ENCODE assay signal across 22 mouse cellular contexts in genomic region chr11:120109558-120110210, GRCm38 (mm10). TPM values are rescaled to one million over a fixed set of nuclear protein-coding genes. Genes with fewer than 3 reads are reported as not detected.
DNase-seq lines count a peak whose midpoint lies in the region; ATAC-seq and TF ChIP-seq lines count a peak whose summit lies in the region.
"Had no signal": no experiment of that assay in that cellular context is flagged by ENCODE, and none has a peak within 500 bp of the region (broad histone marks: within the 10 kb centered on the region; RNA-seq: fewer than 3 reads in every experiment).

No protein-coding gene starts in this region.

- no peak overlapping the region for H3K4me3 ChIP-seq in hindbrain, embryonic 16.5 days (ENCODE audit: low read length)
- H3K4me3 ChIP-seq in hindbrain, embryonic 10.5 days = no peak overlapping the region
- H3K4me3 ChIP-seq in kidney, postnatal 0 days (replicated peaks; ENCODE audit: low read depth, low read length) = no peak overlapping the region
- H3K4me3 ChIP-seq in kidney, embryonic 14.5 days (ENCODE audit: low read length) = no peak overlapping the region
- H3K4me3 ChIP-seq in limb, embryonic 13.5 days = no peak overlapping the region
- H3K4me3 ChIP-seq: forebrain, embryonic 12.5 days; layer of hippocampus, adult 2 months; neural tube, embryonic 12.5 days had no signal

- 61% methylated on average over 14 of the region's 14 CpGs for WGBS in hindbrain, embryonic 16.5 days
- 73% methylated on average over 14 of the region's 14 CpGs for WGBS in hindbrain, embryonic 10.5 days
- WGBS in kidney, postnatal 0 days = 68% methylated on average over 14 of the region's 14 CpGs
- WGBS in kidney, embryonic 14.5 days = 72% methylated on average over 14 of the region's 14 CpGs
- 46% methylated on average over 14 of the region's 14 CpGs for WGBS in limb, embryonic 13.5 days

- peaks cover 14% of the 10 kb centered on the region for H3K36me3 ChIP-seq in hindbrain, embryonic 16.5 days (ENCODE audit: control insufficient read depth, insufficient read depth, low read length)
- H3K36me3 ChIP-seq in hindbrain, embryonic 10.5 days = peaks cover 89% of the 10 kb centered on the region
- peaks cover 25% of the 10 kb centered on the region for H3K36me3 ChIP-seq in kidney, postnatal 0 days (ENCODE audit: insufficient read depth, low read length)
- H3K36me3 ChIP-seq in kidney, embryonic 14.5 days (ENCODE audit: control insufficient read depth, insufficient read depth, low read length) = peaks cover 49% of the 10 kb centered on the region
- peaks cover 61% of the 10 kb centered on the region for H3K36me3 ChIP-seq in limb, embryonic 13.5 days

- no peak for DNase-seq in hindbrain, embryonic 10.5 days (ENCODE audit: low spot score)
- DNase-seq in kidney, postnatal 0 days (ENCODE audit: low spot score) = peak; percentile 11
- DNase-seq in ES-CJ7 (ENCODE audit: low read depth, low spot score) = peak; percentile 52
- DNase-seq in spleen, adult 12 weeks (ENCODE audit: low spot score) = no peak
- DNase-seq: adrenal gland, adult 2 months; cerebellum, adult 9-11 months; gastrocnemius, postnatal 10 days; heart, adult 18-20 months; heart, postnatal 36 days; layer of hippocampus, postnatal 36 days; lung, adult 18-20 months; lung, postnatal 14 days; right cerebral cortex, postnatal 14 days; thymus, postnatal 4 days had no signal

- 0 out of 2 replicates have a peak, but pooled peaks have one; percentile 41 for ATAC-seq in hindbrain, embryonic 16.5 days
- ATAC-seq in kidney, postnatal 0 days (replicated peaks; ENCODE audit: low FRiP score, low read depth) = peak; percentile 18; the same call in 1 of the 2 replicates
- no peak; the same call in 1 of the 2 replicates for ATAC-seq in kidney, embryonic 14.5 days (ENCODE audit: low FRiP score, low TSS enrichment)
- ATAC-seq in limb, embryonic 13.5 days (ENCODE audit: low FRiP score, low read depth) = peak; percentile 26; the same call in 1 of the 2 replicates
- ATAC-seq: inflammation-experienced regulatory T-cells, adult 6 months had no signal

- H3K27ac ChIP-seq in hindbrain, embryonic 16.5 days (ENCODE audit: low read depth, low read length) = no peak overlapping the region
- no peak overlapping the region for H3K27ac ChIP-seq in hindbrain, embryonic 10.5 days
- no peak overlapping the region for H3K27ac ChIP-seq in kidney, postnatal 0 days
- no peak overlapping the region for H3K27ac ChIP-seq in kidney, embryonic 14.5 days (ENCODE audit: low read depth, low read length)
- no peak overlapping the region for H3K27ac ChIP-seq in limb, embryonic 13.5 days
- H3K27ac ChIP-seq: forebrain, embryonic 12.5 days; layer of hippocampus, adult 2 months; neural tube, embryonic 12.5 days had no signal

- no peak for TF ChIP-seq CTCF in kidney, postnatal 0 days (IDR thresholded peaks at IDR 0.05; ENCODE audit: low read depth)

- peaks cover 6% of the 10 kb centered on the region; the same call in 1 of the 2 replicates for H3K4me1 ChIP-seq in hindbrain, embryonic 16.5 days (ENCODE audit: control insufficient read depth, insufficient read depth, low read depth, low read length)
- H3K4me1 ChIP-seq in hindbrain, embryonic 10.5 days (replicated peaks) = peaks cover 17% of the 10 kb centered on the region; the same call in 1 of the 2 replicates
- peaks cover 3% of the 10 kb centered on the region; the same call in 1 of the 2 replicates for H3K4me1 ChIP-seq in kidney, postnatal 0 days (replicated peaks; ENCODE audit: insufficient read depth, low read length)
- no peaks in the 10 kb centered on the region for H3K4me1 ChIP-seq in kidney, embryonic 14.5 days (ENCODE audit: control insufficient read depth, insufficient read depth, low read length)
- peaks cover 28% of the 10 kb centered on the region for H3K4me1 ChIP-seq in limb, embryonic 13.5 days
- H3K4me1 ChIP-seq: forebrain, embryonic 12.5 days; neural tube, embryonic 12.5 days had no signal

- H3K9ac ChIP-seq in hindbrain, embryonic 16.5 days (ENCODE audit: low read depth, low read length) = no peak overlapping the region; the same call in 1 of the 2 replicates
- no peak overlapping the region for H3K9ac ChIP-seq in kidney, postnatal 0 days (ENCODE audit: low read depth, low read length)
- H3K9ac ChIP-seq in kidney, embryonic 14.5 days (ENCODE audit: low read depth, low read length) = no peak overlapping the region
- H3K9ac ChIP-seq in limb, embryonic 13.5 days = peak overlapping the region; percentile 27; the same call in 1 of the 2 replicates
- H3K9ac ChIP-seq: forebrain, embryonic 12.5 days; neural tube, embryonic 12.5 days had no signal

- no peaks in the 10 kb centered on the region for H3K9me3 ChIP-seq in hindbrain, embryonic 16.5 days (ENCODE audit: control insufficient read depth, low read length)
- no peaks in the 10 kb centered on the region for H3K9me3 ChIP-seq in hindbrain, embryonic 10.5 days
- H3K9me3 ChIP-seq in kidney, postnatal 0 days (replicated peaks; ENCODE audit: low read length) = no peaks in the 10 kb centered on the region
- no peaks in the 10 kb centered on the region for H3K9me3 ChIP-seq in kidney, embryonic 14.5 days (ENCODE audit: control insufficient read depth, low read length)
- H3K9me3 ChIP-seq in limb, embryonic 13.5 days = no peaks in the 10 kb centered on the region
- H3K9me3 ChIP-seq: forebrain, embryonic 12.5 days; neural tube, embryonic 12.5 days had no signal

- no peak overlapping the region for H3K4me2 ChIP-seq in hindbrain, embryonic 16.5 days (ENCODE audit: low read length)
- H3K4me2 ChIP-seq in kidney, postnatal 0 days (ENCODE audit: low read length) = no peak overlapping the region
- H3K4me2 ChIP-seq in kidney, embryonic 14.5 days (replicated peaks; ENCODE audit: low read depth, low read length) = no peak overlapping the region
- H3K4me2 ChIP-seq in limb, embryonic 13.5 days (replicated peaks) = no peak overlapping the region
- H3K4me2 ChIP-seq: forebrain, embryonic 12.5 days; neural tube, embryonic 12.5 days had no signal

- H3K27me3 ChIP-seq in hindbrain, embryonic 16.5 days (replicated peaks; ENCODE audit: control insufficient read depth, insufficient read depth, low read length) = no peaks in the 10 kb centered on the region
- no peaks in the 10 kb centered on the region for H3K27me3 ChIP-seq in hindbrain, embryonic 10.5 days (ENCODE audit: insufficient read depth, poor library complexity, severe bottlenecking)
- no peaks in the 10 kb centered on the region for H3K27me3 ChIP-seq in kidney, postnatal 0 days (ENCODE audit: insufficient read depth, low read length)
- no peaks in the 10 kb centered on the region for H3K27me3 ChIP-seq in kidney, embryonic 14.5 days (ENCODE audit: control insufficient read depth, insufficient read depth, low read length)
- peaks cover 4% of the 10 kb centered on the region; the same call in 1 of the 2 replicates for H3K27me3 ChIP-seq in limb, embryonic 13.5 days
- H3K27me3 ChIP-seq: CH12.LX; forebrain, embryonic 12.5 days; neural tube, embryonic 12.5 days had no signal

RNA-seq across cellular contexts. Expression of gene Ndufaf8, which starts 11.0 kb away (rescaled TPM):
- polyA plus RNA-seq in hindbrain, embryonic 16.5 days (2015; fragmentation: Nextera tagmentation; extraction: Ambion mirVana) = 47.1 and 62.7 TPM in 2 replicates
- polyA plus RNA-seq in hindbrain, embryonic 10.5 days (2016; fragmentation: Nextera tagmentation; extraction: Ambion mirVana) = 86.4 and 92.2 TPM in 2 replicates
- polyA plus RNA-seq in kidney, postnatal 0 days (2015; fragmentation: Nextera tagmentation; extraction: Ambion mirVana) = 107 and 130 TPM in 2 replicates
- polyA plus RNA-seq in kidney, embryonic 14.5 days (2014; fragmentation: Nextera tagmentation; extraction: Ambion mirVana) = 97.3 and 115 TPM in 2 replicates
- polyA plus RNA-seq in limb, embryonic 13.5 days (2015; fragmentation: Nextera tagmentation; extraction: Ambion mirVana) = 69.3 and 76.9 TPM in 2 replicates

RNA-seq across cellular contexts. Expression of gene Tepsin, which starts 11.2 kb away (rescaled TPM):
- 20.5 and 22.9 TPM in 2 replicates for polyA plus RNA-seq in hindbrain, embryonic 16.5 days (2015; fragmentation: Nextera tagmentation; extraction: Ambion mirVana)
- 21.4 and 25.3 TPM in 2 replicates for polyA plus RNA-seq in hindbrain, embryonic 10.5 days (2016; fragmentation: Nextera tagmentation; extraction: Ambion mirVana)
- 10.8 and 12.1 TPM in 2 replicates for polyA plus RNA-seq in kidney, postnatal 0 days (2015; fragmentation: Nextera tagmentation; extraction: Ambion mirVana)
- 12.2 and 15.6 TPM in 2 replicates for polyA plus RNA-seq in kidney, embryonic 14.5 days (2014; fragmentation: Nextera tagmentation; extraction: Ambion mirVana)
- polyA plus RNA-seq in limb, embryonic 13.5 days (2015; fragmentation: Nextera tagmentation; extraction: Ambion mirVana) = 18.1 and 18.5 TPM in 2 replicates

RNA-seq across cellular contexts. Expression of gene Cep131, which starts 23.1 kb away (rescaled TPM):
- 24.2 and 27.3 TPM in 2 replicates for polyA plus RNA-seq in hindbrain, embryonic 16.5 days (2015; fragmentation: Nextera tagmentation; extraction: Ambion mirVana)
- 39.6 and 45.4 TPM in 2 replicates for polyA plus RNA-seq in hindbrain, embryonic 10.5 days (2016; fragmentation: Nextera tagmentation; extraction: Ambion mirVana)
- 14.3 and 15.5 TPM in 2 replicates for polyA plus RNA-seq in kidney, postnatal 0 days (2015; fragmentation: Nextera tagmentation; extraction: Ambion mirVana)
- 19.9 and 28.1 TPM in 2 replicates for polyA plus RNA-seq in kidney, embryonic 14.5 days (2014; fragmentation: Nextera tagmentation; extraction: Ambion mirVana)
- 27.3 and 29.0 TPM in 2 replicates for polyA plus RNA-seq in limb, embryonic 13.5 days (2015; fragmentation: Nextera tagmentation; extraction: Ambion mirVana)

RNA-seq across cellular contexts. Expression of gene Slc38a10, which starts 41.5 kb away (rescaled TPM):
- 114 and 122 TPM in 2 replicates for polyA plus RNA-seq in hindbrain, embryonic 16.5 days (2015; fragmentation: Nextera tagmentation; extraction: Ambion mirVana)
- polyA plus RNA-seq in hindbrain, embryonic 10.5 days (2016; fragmentation: Nextera tagmentation; extraction: Ambion mirVana) = 99.1 and 114 TPM in 2 replicates
- polyA plus RNA-seq in kidney, postnatal 0 days (2015; fragmentation: Nextera tagmentation; extraction: Ambion mirVana) = 94.0 and 105 TPM in 2 replicates
- polyA plus RNA-seq in kidney, embryonic 14.5 days (2014; fragmentation: Nextera tagmentation; extraction: Ambion mirVana) = 81.2 and 89.0 TPM in 2 replicates
- polyA plus RNA-seq in limb, embryonic 13.5 days (2015; fragmentation: Nextera tagmentation; extraction: Ambion mirVana) = 86.4 and 94.5 TPM in 2 replicates

Comparison
In these comparisons a context has a peak if more than half of its experiments do, and no peak if none do; other contexts are left out.
1. DNase-seq: peak in kidney, postnatal 0 days (single experiment) and ES-CJ7 (single experiment); none in hindbrain, embryonic 10.5 days (single experiment) and spleen, adult 12 weeks (single experiment).